In genomic region chr16:89701741-89702140, GRCm38 (mm10) we compare ENCODE assay signal across 25 mouse cellular contexts.
"Had no signal": no experiment of that assay in that cellular context is flagged by ENCODE, and none has a peak within 500 bp of the region (broad histone marks: within the 10 kb centered on the region; RNA-seq: fewer than 3 reads in every experiment).

No protein-coding gene starts in this region.

- H3K4me1 ChIP-seq: embryonic facial prominence, embryonic 13.5 days; embryonic facial prominence, embryonic 15.5 days; forebrain, embryonic 15.5 days had no signal

- H3K9ac ChIP-seq: embryonic facial prominence, embryonic 12.5 days; embryonic facial prominence, embryonic 13.5 days; embryonic facial prominence, embryonic 15.5 days; forebrain, embryonic 15.5 days; forebrain, postnatal 0 days had no signal

- H3K36me3 ChIP-seq: embryonic facial prominence, embryonic 10.5 days; embryonic facial prominence, embryonic 12.5 days; embryonic facial prominence, embryonic 13.5 days; embryonic facial prominence, embryonic 15.5 days; forebrain, embryonic 10.5 days; forebrain, embryonic 15.5 days had no signal

- H3K4me3 ChIP-seq: embryonic facial prominence, embryonic 10.5 days; embryonic facial prominence, embryonic 12.5 days; embryonic facial prominence, embryonic 13.5 days; embryonic facial prominence, embryonic 15.5 days; erythroblast, embryonic 14.5 days; forebrain, embryonic 10.5 days; forebrain, embryonic 15.5 days; gastrocnemius, adult 2 months; heart, adult 2 months had no signal

- H3K9me3 ChIP-seq: embryonic facial prominence, embryonic 10.5 days; embryonic facial prominence, embryonic 12.5 days; embryonic facial prominence, embryonic 13.5 days; embryonic facial prominence, embryonic 15.5 days; forebrain, embryonic 10.5 days; forebrain, embryonic 15.5 days had no signal

- H3K27me3 ChIP-seq: embryonic facial prominence, embryonic 12.5 days; embryonic facial prominence, embryonic 13.5 days; embryonic facial prominence, embryonic 15.5 days; forebrain, embryonic 15.5 days had no signal

- H3K4me2 ChIP-seq: embryonic facial prominence, embryonic 12.5 days; embryonic facial prominence, embryonic 13.5 days; embryonic facial prominence, embryonic 15.5 days; forebrain, embryonic 15.5 days had no signal

- DNase-seq: cerebellum, adult 18-20 months; cerebellum, adult 2 months; cerebellum, adult 8-10 months; cerebellum, adult 9-10 months; cerebellum, adult 9-11 months; cerebellum, postnatal 10 days; cerebellum, postnatal 14 days; cerebellum, postnatal 25 days; cerebellum, postnatal 36 days; embryo, embryonic 11 days; forebrain, postnatal 0 days; gastrocnemius, adult 2 months; gastrocnemius, postnatal 10 days; gastrocnemius, postnatal 14 days; gastrocnemius, postnatal 25 days; gastrocnemius, postnatal 36 days; heart, adult 2 months had no signal

- ATAC-seq: forebrain, embryonic 14.5 days; forebrain, postnatal 0 days had no signal

- H3K27ac ChIP-seq: embryonic facial prominence, embryonic 10.5 days; embryonic facial prominence, embryonic 12.5 days; embryonic facial prominence, embryonic 13.5 days; embryonic facial prominence, embryonic 15.5 days; forebrain, embryonic 10.5 days; forebrain, embryonic 15.5 days; gastrocnemius, adult 2 months; heart, adult 2 months had no signal
